Mouse (Mus musculus): ENCODE data around the gene Smad5.

Gene Smad5

DNA sequence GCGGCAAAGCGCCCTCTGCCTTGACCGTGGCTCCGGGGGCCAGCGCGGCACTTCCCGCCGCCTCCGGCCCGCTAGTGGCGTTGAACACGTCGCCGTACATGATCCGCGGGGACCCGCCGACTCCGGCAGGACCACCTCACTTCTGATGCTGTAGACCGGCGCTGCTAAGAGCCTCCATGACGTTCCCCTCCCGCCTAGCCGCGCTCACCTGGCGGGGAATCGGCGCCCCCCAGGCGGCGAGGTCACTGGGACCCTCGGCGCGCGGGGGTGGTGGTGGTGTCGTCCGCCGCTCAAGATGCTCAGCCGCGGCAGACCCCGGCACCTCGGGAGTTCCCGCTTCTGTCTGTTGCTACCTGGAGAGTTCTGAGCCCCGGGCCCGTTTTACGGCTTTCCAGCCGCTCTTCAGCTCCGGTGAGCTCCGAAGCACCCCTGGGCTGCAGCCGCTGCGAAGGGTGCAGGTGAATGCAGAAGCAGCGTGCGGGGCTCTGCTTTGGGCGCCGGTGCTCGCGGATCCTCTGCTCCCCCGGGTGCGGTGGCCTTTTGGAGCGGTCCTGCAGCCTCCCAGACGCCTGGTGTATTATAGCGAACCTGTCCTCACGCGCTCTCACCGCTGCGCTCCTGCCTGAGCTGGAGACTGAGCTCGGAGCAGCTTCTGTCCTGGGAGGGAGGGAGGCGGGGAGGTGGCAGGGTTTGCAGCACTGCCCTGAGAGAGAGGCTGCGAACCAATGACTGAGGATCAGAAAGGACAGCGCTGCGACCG lies 50.6 kb downstream of the Smad5 start, which contains the start of gene Gm45623:
Gene Gm45623 (minus strand): TSS at position 636 of the 760 bp plus-strand sequence.
- no peak for DNase-seq (ENCODE audit: low read depth)

DNA sequence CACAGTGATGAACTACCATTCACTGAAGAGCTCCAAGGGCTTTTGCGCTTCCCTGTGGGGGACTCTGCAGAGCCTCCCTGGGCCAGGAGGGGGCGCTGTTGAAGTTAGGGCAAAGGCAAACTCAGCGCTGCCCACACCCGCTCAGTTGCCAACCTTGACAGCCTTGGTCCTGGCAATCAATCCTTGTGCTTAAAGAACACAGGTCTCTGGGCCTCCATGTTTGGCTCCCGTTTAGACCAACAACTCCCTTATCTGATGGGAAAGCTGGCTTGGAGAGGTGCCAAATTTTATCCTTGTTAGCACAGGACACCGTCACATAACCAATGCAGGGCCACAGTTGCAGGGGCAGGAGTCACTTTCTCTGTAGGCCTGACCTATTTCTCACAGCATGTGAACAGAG lies 53.1 kb downstream of the Smad5 start:
- DNase-seq (ENCODE audit: low read depth), result no peak

DNA sequence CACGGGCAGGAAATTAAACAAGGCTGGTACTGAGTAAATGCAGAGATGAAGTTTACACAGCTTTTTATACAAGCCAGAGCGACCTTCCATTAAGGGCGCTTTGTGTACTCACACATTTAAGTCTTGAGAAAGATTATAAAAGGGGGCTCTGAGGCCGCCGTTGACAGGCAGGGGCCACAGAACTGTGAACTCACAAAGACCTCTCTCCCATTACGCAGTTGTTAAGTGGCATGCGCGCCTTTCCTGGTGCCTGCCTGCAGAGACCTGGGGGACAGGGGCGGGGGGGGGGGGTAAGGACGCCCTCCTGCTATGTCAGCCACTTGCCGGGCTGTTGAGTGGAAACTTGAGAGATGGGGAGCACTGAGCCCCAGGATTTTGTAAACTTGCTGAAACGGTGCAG lies 54.4 kb downstream of the Smad5 start:
- no peak for DNase-seq (ENCODE audit: low read depth)

DNA sequence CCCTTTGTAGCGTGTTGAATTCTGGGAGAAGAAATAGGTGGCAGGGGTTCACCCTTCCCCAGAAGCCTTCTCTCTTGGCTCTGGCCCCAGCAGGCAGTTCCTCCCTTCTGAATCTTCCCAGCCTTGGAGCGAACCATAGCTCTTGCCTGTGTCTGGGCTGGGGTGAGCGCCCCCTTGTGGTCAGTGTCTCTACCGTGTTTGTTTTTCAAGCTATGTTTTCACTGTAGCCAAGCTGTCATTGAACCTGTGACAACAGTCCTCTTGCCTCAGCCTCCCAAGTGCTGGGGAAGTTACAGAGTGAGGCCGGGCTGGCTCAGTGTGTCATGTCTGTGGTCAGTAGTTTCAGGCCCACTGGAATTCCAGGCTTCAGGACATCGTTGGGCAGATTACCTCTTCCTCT lies 55.7 kb downstream of the Smad5 start:
- peak; percentile 62 for DNase-seq (ENCODE audit: low read depth)

DNA sequence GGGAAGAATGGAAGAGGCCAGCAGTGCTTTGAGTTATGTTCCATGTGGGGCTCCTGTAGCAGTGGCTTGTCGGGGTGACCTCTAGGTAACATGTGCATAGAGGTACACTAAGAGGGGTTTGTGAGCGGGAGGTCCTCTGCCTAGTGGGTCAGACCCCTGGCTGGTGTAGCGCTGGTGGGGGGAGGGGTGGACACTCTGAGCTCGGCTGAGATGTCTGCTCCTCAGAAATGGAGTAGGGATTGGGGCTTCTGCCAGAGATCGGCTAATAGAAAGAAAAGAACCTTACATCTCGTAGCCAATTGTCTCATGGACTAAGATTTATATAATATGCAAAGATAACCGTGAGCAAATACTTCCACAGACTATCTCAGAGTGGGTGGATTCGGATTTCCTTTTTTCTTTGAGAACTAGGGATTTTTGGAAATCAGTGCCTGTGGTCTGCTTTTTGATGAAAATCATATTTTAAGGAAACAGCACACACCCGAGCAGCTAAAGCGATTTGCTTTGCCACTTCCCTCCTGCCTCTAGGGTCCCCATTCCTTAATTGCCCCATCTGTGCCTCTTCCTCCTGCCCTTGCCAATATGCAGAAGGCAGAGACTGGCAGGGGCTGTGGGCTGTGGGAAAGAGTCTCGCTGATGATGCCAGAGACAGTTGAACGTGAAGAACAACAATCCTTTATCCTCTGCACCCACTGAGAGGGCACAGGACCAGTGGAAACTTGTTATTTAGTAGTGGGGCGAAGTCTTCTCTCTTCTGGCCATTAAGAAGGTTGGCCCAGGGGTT lies 59.8 kb downstream of the Smad5 start:
- no peak for DNase-seq (ENCODE audit: low read depth)

DNA sequence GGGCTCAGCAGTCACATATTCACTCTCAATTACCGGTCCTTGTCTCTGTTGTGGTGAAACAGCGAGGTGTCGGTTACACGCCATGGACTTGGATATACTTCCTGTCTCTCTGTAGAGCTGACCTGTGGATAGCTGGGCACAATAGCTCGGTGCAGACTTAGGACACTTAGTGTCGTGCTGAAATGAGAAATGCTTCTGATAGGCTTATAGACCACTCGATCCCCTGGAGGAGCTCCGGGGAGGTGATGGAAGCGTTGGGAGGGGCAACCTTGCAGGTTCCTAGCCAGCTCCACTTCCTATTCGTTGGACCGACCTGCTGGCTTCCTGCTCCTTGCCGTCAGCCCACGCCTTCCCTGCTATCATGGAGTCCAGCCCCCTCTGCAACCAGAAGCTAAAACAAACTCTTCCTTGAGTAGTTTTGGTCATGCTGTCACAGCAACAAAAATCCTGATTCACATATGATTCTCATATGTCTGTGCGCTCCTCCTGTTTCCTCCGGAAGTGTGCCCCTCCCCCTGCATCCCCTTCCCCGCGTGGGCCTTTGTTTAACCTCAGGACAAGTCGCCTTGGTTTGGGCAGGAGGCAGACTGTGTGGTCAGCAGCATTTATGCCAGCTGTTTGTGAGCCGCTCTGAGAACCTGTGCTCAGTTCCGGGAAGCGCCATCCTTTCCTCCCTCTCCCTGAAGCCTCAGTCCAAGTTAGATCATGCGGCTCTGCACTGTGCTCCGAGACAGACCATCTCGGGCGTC lies 62.6 kb downstream of the Smad5 start:
- no peak for DNase-seq (ENCODE audit: low read depth)

DNA sequence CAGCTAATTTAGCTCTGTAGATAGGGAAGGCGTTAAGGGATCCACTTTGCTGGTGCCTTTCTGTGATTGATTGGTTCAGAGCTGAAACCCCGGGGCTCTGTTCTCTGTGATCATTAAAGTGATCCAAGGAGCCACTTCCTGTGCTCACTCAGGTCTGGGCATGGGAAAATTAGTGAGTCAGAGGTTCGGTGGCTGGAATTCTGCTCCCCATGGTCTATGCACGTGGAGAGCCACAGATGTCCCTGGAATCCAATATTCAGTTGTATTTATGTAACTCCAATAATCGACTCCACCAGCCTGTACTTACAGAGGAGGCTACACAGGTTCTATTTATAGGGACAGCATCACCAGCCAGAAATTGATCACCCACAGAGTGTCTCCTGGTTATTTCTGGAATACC lies 63.4 kb downstream of the Smad5 start:
- no peak for DNase-seq (ENCODE audit: low read depth)

DNA sequence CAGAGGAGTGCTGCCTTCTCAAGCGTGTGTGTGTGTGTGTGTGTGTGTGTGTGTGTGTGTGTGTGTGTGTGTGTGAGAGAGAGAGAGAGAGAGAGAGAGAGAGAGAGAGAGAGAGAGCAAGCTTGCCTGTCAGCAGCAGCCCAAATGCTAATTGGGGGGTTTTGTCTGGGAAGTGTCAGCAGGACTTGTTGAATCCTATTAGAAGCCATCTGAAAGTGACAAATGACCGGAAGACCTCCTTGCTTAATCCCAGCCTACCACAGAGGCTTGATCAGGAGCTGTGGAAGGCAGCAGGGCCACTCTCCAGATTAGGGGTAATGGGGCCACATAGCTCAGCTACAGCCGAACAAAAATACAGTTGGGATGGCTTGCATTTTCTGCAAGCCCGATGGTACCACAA lies 66.6 kb downstream of the Smad5 start:
- DNase-seq (ENCODE audit: low read depth), result no peak

DNA sequence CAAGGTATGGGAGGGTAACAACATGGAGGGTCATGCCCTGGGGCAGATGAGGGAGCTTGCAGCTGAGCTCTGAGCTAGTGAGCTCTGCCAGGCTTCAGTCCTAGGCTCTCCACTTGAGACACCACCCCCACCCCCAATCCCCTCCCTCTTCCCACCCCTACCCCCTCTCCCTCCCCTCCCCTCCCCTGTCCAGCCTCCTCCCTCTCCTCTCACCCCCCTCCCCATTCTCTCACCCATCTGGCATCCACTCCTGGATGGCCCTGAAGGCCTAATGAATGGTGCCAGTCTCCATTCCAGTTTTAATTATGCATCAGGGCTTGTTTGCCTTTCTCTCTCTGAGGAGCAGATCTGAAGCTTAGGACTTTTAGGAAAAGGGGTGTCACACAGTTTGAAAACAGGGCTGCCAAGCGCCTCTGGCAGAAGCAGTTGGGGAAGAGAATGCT lies 67.3 kb downstream of the Smad5 start:
- no peak for DNase-seq (ENCODE audit: low read depth)

DNA sequence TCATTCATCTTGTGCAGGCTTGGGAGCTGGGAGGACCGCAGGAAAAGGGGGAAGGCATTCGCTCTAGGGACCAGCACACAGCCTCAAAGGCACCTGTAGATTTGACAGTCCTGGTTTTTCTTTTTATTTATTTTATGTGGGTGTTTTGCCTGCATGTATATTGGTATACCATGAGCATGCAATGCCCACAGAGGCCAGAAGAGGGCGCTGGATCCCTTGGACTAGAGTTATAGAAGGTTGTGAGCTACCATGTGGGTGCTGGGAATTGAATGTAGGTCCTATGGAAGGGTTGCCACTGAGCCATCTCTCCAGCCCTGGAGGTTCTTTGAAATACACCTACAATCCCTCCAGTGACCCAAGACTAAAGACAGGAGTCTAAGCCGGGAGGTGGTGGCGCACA lies 68.0 kb downstream of the Smad5 start:
- DNase-seq (ENCODE audit: low read depth), result no peak

DNA sequence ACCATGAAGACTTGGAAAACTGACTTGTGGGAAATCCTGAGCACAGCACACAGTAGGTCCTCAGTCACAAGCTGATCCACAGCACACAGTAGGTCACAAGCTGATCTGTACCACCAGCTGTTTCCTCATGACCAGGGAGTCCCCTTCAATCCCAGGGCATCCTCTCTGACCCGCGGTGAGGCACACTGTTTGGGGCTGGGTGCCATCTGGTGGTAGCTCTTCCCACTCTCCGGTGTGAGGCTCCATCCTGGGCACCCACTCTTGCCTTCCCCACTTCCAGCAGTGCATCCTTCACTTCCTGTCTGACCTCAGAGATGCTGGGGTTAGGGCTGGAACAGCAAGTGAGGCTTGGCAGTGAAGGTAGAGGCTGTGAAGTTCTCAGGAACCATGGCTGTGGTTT lies 69.8 kb downstream of the Smad5 start:
- DNase-seq (ENCODE audit: low read depth), result no peak

DNA sequence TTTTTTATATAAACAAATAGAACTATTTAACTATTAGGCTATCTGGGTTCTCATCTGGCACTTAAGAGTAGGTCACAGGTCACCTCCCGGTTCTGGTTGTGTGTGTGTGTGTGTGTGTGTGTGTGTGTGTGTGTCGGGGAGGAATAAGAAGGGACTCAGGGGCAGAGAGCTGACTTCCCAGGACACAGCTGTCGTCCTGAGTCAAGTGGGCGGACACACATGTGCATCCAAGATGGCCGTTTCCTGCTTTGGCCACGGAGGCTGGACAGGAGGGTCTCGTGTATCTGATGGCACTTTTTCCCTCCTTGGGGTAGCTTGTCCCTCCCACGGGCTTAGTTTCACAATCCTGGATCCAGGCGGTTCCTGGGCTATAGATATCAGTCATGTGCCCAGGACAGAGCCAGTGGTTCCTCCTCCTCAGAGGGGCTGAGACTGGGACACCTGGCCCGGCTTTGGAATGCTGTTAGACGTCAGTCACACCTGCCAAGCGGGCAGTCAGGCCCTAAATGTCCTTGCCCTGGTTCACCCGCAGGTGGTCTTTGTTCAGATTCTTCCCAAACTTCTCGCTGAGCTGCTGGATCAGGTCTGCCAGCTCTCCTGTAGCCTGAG lies 70.6 kb downstream of the Smad5 start:
- no peak for DNase-seq (ENCODE audit: low read depth)

DNA sequence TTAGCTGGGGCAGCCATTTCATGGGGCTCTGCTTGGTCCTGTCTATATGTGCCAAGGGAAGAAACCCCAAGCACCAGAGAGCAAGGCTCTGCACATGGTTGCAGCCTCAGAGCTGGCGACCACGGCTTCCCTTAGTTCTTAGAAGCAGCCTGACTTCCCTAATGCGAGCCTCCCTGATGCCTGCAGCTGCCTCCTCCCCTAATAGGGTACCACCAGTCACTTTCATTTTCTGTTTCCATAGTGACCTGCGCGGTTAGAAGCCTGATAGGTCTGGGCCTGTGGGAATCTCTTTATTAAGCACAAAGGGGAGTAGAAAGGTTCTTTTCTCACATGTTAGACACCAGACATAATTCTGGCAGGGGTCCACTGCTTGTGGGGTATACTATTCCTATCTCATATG lies 71.5 kb downstream of the Smad5 start:
- DNase-seq (ENCODE audit: low read depth), result no peak

DNA sequence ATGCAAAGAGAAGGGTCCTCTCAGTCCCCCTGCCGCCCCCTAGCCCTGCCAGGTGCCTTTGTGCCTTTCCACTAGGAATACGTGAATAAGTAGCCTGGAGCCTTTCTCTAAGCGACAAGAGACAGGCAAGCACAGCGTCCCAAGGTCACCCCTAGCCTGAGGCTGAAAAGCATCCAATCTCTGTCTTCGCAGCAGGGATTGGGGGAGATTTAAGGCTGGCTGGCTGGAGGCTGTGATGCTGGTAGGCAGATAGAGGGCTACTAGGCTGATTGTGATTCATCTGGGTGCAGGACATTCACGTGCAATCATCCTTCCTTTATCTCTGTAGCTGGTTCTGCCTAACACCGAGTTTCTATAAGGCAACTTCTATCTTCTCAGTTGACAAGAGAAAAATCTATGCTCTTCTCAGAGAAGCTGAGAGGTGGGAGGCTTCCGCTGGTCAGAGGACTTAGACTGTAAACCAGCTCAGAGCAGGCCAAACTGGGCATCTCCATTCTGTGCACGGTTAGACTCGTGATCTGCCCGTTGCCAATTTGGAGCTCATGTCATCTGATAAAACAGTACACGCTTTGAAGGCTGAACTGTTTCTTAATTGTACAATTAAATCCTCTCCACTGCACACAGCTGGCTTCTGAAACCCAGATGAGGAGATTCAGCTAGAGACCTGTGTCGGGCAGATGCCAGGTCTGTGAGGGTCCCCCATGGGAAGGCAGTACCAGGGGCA lies 78.1 kb downstream of the Smad5 start:
- no peak for DNase-seq (ENCODE audit: low read depth)

DNA sequence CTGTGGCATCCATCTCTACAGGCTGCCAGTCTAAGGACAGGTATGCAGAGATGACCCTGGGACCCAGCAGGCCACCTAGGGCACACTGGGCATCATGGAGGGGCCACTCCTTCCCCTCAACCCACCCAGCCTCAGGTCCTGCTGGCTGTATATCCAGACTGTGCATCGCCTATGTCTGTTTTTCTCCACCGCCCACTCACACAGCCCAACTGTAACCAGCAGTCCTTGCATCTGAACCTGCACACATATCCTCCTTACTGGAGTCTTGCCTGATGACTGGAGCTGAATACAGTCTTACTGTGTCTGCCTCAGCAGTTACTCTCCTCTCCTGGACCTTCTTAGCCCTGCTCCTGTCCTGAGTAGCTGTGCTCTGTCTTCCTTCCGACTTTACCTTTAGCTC lies 78.9 kb downstream of the Smad5 start:
- DNase-seq (ENCODE audit: low read depth), result no peak

DNA sequence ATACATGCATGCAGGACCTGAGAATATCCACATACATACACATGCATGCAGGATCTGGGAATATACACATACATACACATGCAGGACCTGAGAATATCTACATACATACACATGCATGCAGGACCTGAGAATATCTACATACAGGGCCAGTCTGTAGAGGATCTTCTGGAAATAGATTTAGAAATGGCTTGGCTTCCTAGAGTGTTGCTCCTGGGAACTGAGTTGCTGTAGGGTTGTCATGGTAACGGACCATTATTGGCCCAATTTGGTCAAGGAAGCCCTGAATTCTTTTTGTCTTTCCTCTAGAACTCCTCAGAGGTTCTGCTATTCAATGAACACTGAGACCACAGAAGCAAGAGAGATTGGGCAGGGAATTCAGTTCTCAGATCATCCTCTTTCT lies 79.8 kb downstream of the Smad5 start:
- no peak for DNase-seq (ENCODE audit: low read depth)

DNA sequence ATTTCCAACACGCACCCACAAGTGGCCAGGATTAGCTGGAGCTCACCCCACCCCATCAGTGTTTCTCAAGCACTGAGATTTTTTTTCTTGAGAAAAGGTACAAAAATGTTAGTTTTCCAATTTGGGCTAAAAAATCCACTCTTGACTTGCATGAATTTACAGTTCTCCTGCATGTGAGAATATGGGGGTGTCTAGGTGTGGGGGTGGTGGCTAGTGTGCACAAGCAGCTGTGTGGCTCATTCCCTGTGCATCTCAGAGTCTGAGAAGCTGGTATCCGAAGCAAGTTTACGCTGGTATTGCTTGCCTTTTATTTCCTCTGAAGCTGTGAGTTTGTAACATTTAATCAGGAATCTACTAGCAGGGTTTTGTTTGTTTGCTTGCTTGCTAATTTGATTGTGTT lies 87.9 kb downstream of the Smad5 start:
- no peak for DNase-seq (ENCODE audit: low read depth)

Data from c-Kit-positive CD71-negative TER-119-negative erythroid progenitor cells, embryonic 14.5 days (primary cell).